Mouse (Mus musculus) thymus, postnatal 25 days (tissue): ENCODE measurements around the gene Glcci1.

Experiments
- DNase-seq: peaks from one replicate; pipeline ENCODE4 v3.0.0; 2022

Glcci1 gene

GRCm38 (mm10) chr6:8509551-8509950 is at the start of gene Glcci1:
Gene Glcci1 (plus strand): TSS chr6:8509600.
- DNase-seq: peak; percentile 82

GRCm38 (mm10) chr6:8462447-8462846 is 47.0 kb upstream of the Glcci1 start:
- no peak for DNase-seq

GRCm38 (mm10) chr6:8465388-8465787 is 44.0 kb upstream of the Glcci1 start:
- no peak for DNase-seq

GRCm38 (mm10) chr6:8465985-8466384 is 43.4 kb upstream of the Glcci1 start:
- DNase-seq: no peak

- DNase-seq: no peak
Measured at GRCm38 (mm10) chr6:8467667-8468337, 41.6 kb upstream of the Glcci1 start.

GRCm38 (mm10) chr6:8469918-8470317 is 39.5 kb upstream of the Glcci1 start:
- DNase-seq: no peak

GRCm38 (mm10) chr6:8472125-8472524 is 37.3 kb upstream of the Glcci1 start:
- DNase-seq: no peak

- no peak for DNase-seq
Measured at GRCm38 (mm10) chr6:8472915-8473314, 36.5 kb upstream of the Glcci1 start.

GRCm38 (mm10) chr6:8473498-8473897 is 35.9 kb upstream of the Glcci1 start:
- DNase-seq: no peak

- DNase-seq: no peak
Measured at GRCm38 (mm10) chr6:8474316-8474715, 35.1 kb upstream of the Glcci1 start.

- DNase-seq: no peak
Measured at GRCm38 (mm10) chr6:8474820-8475219, 34.6 kb upstream of the Glcci1 start.

- no peak for DNase-seq
Measured at GRCm38 (mm10) chr6:8479176-8479575, 30.2 kb upstream of the Glcci1 start.

GRCm38 (mm10) chr6:8484437-8485275 is 24.7 kb upstream of the Glcci1 start:
- peak; percentile 64 for DNase-seq

GRCm38 (mm10) chr6:8485414-8486175 is 23.8 kb upstream of the Glcci1 start:
- peak; percentile 84 for DNase-seq

GRCm38 (mm10) chr6:8486391-8487043 is 22.9 kb upstream of the Glcci1 start:
- DNase-seq: no peak

- peak; percentile 32 for DNase-seq
Measured at GRCm38 (mm10) chr6:8487044-8487853, 22.2 kb upstream of the Glcci1 start.

- no peak for DNase-seq
Measured at GRCm38 (mm10) chr6:8488249-8488648, 21.2 kb upstream of the Glcci1 start.

- no peak for DNase-seq
Measured at GRCm38 (mm10) chr6:8489266-8489665, 20.1 kb upstream of the Glcci1 start.

- DNase-seq: no peak
Measured at GRCm38 (mm10) chr6:8489938-8490585, 19.3 kb upstream of the Glcci1 start.

GRCm38 (mm10) chr6:8492248-8492647 is 17.2 kb upstream of the Glcci1 start:
- DNase-seq: no peak

- DNase-seq: no peak
Measured at GRCm38 (mm10) chr6:8495109-8495826, 14.1 kb upstream of the Glcci1 start.
